Mouse (Mus musculus): ENCODE data around the gene Abr.

Abr gene

DNA sequence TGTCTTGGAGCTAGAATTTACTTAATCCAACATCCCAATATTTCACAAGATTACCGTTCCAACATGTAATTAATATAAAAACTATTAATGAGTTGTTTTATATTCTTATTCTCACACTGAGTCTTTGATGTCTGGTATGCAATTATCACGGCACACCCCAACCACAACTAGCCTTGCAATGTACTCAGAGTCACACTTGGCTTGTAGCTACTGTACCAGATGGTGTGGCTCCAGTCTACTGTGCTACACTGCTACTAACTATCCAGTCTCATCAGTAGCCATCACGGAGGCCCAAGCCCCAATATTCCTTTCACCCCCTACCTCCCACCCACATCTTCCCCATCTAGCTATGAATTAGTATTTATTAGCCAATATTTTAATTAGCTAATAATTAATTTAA is 245.7 kb downstream of the Abr start:
- DNase-seq (ENCODE audit: low read depth, low spot score): no peak

DNA sequence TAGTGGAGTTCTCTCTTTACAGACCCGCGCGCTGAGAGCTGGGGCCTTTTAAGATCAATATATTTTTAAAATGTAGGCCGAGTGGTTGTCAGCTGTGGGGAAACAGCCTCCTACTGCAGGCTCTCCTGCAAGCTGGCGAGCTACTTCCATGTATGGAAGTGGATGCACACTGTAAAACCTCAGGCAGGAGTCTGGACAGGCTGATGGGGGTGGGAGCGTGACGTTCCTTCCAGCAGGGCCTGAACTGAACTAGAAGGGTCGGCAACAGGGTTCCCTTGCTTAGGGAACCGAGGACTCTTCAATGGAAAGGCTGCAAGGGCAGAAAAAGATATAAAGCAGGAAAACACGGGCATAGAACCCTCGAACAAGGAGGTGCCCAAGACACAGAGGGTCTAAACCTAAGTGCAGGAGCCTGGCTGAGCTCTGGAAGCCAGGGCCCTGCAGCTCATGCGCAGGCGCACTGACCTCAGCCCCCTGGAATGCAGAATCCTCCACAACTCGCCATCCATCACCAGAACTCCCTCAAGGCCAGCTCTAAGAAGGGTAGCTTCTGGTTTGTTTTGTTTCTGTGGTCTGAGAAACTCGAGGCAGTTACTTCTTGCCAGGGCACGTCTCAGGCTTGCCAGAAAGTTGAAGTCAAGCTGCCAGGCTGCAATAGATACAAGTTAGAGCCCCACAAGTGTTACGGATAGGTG is 247.5 kb downstream of the Abr start:
- DNase-seq (ENCODE audit: low read depth, low spot score): peak; percentile 77

DNA sequence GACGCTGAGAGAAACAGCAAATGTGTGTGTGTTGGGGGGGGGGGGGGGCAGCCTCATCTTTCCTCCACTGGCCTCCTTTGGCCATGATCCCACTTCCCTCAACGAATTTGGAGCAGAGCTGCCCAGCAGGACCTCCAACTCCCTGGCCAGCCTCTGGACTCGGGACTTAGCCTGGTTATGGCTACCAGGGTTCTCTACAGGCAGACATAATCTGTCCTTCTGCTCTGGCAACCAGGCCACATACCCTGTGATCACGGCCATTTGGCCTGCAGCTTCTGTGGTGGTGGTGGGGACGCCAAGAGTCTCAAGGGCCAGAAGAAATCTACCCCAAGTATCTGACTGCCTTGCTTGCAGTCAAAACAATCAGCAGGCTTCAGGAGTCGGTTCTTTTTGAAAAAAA is 249.6 kb downstream of the Abr start:
- peak; percentile 50 for DNase-seq (ENCODE audit: low read depth, low spot score)

DNA sequence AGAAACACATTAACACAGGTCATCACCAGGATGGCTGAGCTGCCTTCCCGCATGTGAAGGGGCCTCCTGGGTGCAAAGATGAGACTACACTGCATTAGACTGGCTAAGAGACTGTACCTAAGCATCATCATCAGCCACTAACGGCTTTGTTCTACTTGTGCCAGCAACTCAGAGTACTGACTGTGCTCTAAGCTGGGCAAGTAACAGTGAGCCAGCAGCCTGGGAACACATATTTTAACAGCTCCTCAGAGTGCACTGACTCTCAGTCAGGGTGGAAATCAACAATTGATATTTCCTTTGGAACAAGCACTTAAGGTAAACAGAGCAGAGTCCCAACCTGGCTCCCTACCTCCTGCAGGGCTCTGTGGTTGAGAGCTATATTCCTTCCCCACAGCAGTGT is 250.0 kb downstream of the Abr start:
- DNase-seq (ENCODE audit: low read depth, low spot score): peak; percentile 47

DNA sequence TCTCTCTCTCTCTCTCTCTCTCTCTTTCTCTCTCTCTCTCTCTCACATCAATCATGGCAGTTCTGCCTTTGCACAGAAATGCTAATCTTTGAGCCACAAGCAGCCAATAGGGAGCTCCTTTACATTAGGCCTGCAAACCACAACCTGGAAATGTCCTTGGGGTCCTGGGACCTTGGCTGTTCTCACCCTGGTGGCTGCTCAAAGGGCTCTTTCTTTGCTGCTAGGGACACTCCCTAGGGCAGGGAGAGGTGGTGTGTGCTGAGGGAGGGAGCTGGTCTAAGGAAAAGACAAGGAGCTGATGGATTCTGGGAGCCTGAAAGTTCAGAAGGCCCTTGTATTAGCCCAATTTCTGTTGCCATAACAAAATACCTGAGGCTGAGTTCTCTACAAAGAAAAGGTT is 251.6 kb downstream of the Abr start:
- DNase-seq (ENCODE audit: low read depth, low spot score): no peak
